Mouse (Mus musculus) lung, postnatal 10 days (tissue): ENCODE measurements at regions not wholly inside any gene's neighbourhood (a gene's known extent, or its start where the extent isn't known, plus 50 kb on each side); places are given as distances from the start of the nearest gene placed in this dataset.

Experiments
- DNase-seq: peaks from one replicate; pipeline ENCODE4 v3.0.0; 2021

DNA sequence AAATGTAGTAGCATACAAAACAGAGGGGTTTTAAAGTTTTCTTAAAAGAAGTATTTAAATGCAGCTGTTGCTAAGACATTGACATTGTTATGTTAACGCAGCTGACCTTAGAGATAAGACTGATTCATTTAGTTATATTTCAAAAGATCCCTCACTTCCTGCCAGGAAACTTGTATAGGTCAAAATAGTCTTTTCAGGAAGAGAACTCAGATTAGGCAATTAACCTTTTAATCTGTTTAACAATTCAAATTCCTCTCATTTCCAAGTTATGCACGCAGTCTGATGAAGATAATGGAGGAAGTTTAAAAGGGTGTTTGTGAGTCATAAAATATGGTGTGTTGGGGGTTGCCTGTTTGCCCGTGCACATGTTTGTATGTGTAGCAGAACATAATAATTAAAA is 448.5 kb downstream of the Tmtc2 start:
- no peak for DNase-seq

DNA sequence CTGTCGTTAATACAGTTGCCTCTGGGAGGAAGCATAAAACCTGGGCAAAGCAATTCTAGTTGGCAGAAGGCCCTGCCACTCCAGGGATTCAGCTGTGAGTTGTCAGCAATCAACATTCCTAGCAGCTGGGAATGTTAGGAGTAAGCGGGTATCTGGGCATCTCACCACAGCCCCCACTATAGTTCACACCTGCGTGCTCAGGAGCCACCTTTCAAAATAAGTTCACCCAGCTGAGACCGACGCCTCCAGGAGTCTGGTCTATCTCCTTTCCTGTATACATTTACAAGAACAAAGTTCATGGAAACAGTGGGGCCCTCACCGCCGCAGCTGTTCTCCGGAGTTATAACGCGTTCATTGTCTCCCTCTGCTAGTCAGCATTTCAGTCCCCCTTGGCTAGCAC is 454.0 kb downstream of the Tmtc2 start:
- DNase-seq, result peak; percentile 13

DNA sequence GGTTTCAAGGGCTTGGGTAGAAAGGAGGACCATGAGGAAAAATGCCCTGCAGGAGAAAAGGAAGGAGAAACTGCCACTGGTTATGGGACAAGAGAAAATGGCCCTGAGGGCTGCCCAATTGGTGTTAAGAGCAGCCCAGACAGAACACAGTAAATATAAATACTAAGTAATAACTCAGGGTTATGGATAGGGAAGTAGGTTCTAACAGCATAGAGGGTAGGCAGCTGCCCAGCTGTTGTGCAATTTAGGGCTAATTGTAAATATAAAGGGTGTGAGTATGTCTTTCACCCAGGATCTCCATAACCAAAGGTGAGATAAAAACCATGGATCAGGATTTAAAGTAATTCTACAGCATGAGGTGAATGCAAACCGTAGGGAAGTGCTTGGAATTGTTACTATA is 458.1 kb downstream of the Tmtc2 start:
- DNase-seq, result no peak

DNA sequence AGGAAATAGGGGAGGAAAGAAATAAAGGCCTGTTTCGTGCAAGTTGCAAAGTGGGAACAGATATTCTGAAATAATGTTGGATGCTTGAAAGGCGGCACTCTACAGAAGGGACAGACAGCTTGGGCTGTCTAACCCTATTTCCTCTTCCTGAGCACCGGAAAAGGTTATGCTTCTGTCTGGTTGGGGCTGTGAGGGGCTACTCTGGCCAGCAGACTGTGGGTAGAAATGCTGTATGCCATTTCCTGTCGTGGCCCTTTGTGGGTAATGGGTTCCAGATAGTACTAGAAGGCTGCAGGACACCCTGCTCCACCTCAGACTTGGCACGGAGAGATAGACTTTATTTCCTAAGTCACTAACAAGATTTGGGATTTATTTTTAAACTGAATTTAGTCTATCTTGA is 459.3 kb downstream of the Tmtc2 start:
- no peak for DNase-seq

DNA sequence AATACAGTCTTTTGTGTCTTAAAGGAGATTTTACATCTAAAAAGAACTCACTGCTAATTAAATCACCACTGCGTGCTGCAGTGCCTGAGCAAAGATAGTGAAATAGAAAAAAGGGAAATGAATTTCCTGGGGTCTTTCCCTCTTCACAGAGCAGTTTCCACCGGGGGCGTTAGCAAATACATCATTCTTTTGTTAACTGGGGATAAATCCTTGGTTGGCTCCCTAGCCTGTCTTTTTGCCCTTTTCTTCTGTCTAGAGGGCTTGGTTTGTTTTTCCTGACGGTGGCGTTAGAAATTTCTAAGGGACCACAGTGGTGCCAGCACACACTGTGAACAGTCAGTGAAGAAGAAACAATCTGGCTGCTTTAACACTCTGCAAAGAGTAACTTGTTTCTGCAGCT is 464.0 kb downstream of the Tmtc2 start:
- no peak for DNase-seq

DNA sequence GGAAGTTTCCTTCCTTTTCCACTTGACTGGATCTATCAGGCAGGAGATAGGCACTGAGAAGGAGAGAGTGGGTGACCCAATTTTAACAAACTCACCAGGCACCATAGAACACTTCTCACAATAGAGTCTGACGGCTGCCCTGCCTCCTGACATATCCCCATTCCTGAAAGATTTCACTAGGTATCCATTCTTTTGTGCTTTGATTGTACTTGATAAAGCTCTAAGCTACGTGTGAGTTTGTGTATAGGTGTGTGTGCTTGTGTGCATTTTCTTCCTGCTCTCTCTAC is 477.3 kb downstream of the Tmtc2 start:
- no peak for DNase-seq

DNA sequence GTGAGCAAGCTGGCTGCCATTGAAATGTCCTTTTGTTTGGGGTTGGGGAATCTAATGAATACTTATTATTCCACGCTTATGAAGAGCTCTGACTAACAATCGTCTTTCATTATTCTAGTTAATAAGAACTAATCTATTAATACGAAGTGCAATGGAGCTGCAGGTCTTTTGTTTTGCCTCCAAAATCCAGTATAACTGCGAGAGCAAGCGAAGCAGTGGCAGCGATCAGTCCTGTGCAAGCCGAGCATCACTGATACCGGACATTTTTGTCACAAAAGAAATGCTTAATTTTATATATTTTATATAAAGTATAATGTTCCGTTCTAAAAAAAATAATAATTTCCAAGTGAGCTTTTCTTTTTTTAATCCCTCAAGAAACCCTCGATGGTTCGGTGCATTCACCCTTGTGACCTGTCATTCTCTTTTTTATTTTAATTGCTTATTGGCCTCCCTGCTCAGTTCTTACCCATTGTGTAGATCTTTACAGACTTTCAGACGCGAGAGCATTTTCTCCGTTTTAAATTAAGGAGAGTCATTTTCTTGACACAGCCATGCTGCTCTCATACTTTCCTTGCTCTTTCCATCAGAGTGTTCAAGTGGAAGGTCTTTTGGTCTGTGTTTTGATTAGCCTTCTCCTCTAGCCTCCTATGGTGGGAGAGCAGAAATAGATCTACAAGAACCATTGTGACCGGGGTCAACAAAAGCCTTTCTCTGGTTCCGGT is 477.8 kb downstream of the Tmtc2 start:
- DNase-seq, result no peak

DNA sequence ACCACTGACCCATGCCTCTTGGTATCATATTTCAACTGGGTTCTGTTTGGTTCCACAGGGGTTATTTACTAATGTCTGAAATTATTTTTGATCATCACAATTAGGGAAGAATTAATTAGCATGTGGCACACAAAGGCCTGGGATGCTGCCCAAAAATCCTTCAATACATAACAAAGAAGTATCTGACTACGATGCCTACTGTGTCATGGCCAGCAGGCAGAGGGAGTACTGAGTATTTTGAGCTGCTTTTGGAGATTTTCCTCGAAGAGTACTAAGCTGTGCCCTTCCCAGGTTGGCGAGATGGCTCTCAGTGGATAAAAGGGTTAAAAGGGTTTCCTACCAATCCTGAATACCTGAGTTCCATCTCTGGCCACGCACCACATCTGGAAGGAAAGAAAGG is 478.5 kb downstream of the Tmtc2 start:
- no peak for DNase-seq

DNA sequence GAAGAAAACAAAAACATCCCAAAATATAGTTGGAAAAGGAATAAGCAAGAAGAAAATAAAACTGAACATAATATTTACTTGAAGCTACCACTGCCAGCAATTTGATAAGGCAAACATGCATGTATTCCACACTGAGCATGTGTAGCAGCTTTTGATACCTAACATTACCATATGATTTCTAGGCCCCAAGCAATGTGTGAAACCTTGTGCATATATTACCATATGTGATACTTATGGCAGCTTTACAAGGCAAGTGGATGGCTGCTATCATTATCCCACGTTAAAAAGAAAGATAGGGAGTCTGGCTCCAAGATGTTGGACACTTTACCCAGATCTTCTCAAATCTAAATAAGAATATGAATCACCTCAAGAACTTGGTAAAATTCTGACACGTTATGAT is 497.4 kb downstream of the Tmtc2 start:
- DNase-seq, result no peak

DNA sequence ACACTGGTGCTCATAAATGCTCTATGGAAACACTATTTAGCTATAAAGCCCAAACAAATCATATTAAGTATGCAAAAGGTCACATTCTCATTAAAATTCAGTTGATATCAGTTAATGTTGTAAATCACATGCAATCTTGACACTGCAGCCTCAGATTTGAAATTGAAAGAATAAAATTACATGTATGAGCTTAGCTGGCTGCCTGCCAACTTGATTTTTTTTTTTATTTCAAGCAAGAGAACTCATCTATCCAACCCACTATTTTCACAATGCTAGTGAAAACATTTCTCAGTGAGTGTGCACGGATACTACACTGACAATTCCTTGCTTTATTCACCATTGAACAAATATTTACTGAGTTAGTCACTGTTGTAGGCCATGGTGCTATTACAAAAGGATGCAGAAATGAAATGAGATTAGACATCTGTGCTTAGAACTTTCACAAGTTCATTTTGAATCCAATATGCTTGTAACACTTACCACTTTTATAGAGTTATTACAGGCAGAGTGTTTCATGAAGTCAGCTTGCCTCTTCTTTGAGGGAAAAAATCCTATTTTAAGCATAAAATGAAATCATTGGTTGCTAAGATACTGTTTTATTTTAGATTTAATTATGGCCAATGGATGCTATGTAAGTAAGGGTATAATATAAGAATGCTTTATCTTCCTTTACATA is 539.4 kb downstream of the Tmtc2 start:
- no peak for DNase-seq

DNA sequence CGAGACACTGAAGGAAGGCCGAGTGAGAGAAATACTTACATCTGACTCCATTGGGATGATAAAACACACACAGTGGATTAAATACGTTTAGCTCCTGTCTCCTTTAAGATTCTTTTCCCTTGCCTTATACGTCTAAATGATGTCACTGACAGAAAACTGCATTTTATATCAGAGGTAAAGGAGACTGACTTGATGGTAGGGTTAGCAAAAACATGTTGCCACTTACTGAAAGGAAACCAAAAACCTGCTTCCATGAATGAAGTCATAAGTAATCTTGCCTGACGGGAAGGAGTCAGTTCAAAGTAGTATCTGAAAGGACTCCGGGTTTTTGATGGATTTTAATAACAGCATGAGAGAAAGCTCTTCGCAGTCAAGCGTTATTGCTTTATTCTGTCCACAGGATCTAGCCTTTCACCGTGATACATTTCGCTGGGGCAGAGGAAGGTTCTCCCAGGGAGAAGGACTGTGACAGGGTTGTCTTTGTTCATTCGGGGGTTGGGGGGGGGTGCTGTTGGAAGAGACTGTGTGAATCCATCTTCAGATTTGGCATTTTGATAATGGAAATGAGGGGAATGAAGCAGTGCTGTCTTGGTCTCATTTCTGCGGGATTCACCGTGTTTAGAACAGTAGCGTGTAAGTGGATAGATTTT is 553.7 kb downstream of the Tmtc2 start:
- no peak for DNase-seq

DNA sequence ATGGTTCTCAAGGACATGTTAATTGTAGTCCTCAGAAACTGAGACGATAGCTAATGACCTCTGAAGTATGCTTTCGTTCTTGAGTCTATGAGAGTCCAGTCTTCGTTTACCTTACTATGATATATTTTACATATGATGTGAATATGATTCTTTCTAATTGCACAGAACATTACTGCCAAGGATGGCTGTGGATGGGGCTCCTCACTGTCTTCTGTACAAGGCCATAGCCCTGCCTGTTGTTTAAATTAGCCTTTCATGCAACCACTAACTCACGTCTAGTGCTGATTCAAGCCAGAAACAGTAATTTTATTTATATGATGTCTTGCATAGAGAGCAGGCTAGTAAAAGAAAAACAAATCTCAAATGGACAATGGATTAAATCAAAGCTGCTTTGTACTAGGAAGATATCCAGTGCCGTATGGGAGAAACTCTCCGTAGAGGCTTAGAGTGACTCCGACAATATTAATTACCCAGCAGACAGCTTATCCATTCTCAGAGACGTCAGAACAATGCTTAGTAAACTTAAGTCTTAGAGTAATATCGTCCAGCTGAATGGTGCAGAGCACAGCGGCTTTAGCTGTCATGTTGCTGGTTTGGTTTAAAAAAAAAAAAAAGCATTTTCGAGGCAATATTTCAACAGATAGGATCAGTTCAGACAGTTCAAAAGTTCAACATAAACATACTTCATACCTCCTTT is 554.3 kb downstream of the Tmtc2 start:
- no peak for DNase-seq
